Mouse (Mus musculus) lung, postnatal 36 days (tissue): ENCODE data around the gene Fn3krp.

Experiments
- DNase-seq: peaks from one replicate; pipeline ENCODE4 v3.0.0; 2022; ENCODE audit warnings: mixed read lengths

The Fn3krp gene

GRCm38 (mm10) chr11:121451216-121451726 lies 30.1 kb downstream of the Fn3krp start:
- DNase-seq: no peak

- DNase-seq: peak; percentile 95
Observed at GRCm38 (mm10) chr11:121451753-121452635, 30.8 kb downstream of the Fn3krp start, which contains the start of gene Tbcd. Gene Tbcd (plus strand): TSS chr11:121451949.

GRCm38 (mm10) chr11:121457874-121458273 lies 36.7 kb downstream of the Fn3krp start:
- DNase-seq: no peak

GRCm38 (mm10) chr11:121467408-121467807 lies 46.2 kb downstream of the Fn3krp start:
- no peak for DNase-seq

GRCm38 (mm10) chr11:121474831-121475230 lies 53.6 kb downstream of the Fn3krp start:
- no peak for DNase-seq

GRCm38 (mm10) chr11:121475699-121476415 lies 54.7 kb downstream of the Fn3krp start:
- peak; percentile 85 for DNase-seq

- DNase-seq: no peak
Observed at GRCm38 (mm10) chr11:121479476-121480203, 58.4 kb downstream of the Fn3krp start.
